Mouse (Mus musculus) spleen, adult 2 months (tissue): ENCODE measurements around the gene Stac2.

Experiments
- CTCF ChIP-seq: fragments of 200-500 bp; IDR thresholded peaks from 2 replicates; pipeline ENCODE4 v1.5.1; 2011; ENCODE audit warnings: mild to moderate bottlenecking, inconsistent platforms; ENCODE audit not compliant: insufficient read depth, insufficient read length, insufficient replicate concordance; ENCODE audit errors: extremely low read depth
- POLR2A ChIP-seq: fragments of 200-500 bp; IDR thresholded peaks from 2 replicates; pipeline ENCODE4 v1.6.1; 2011; ENCODE audit warnings: low read depth, low read length, inconsistent platforms

- no peak for TF ChIP-seq POLR2A
- TF ChIP-seq CTCF = no peak
Measured at GRCm38 (mm10) chr11:98003171-98003671, 50.0 kb downstream of the Stac2 start.
